Mouse (Mus musculus): ENCODE results near the gene Abhd8. TPM values are rescaled to one million over a fixed set of nuclear protein-coding genes. Genes with fewer than 3 reads are reported as not detected.

Abhd8 gene
- polyA plus RNA-seq, 1 experiment from 2014 or later: 99.3 TPM

GRCm38 (mm10) chr8:71495811-71496210 is 32.4 kb upstream of the Abhd8 start:
- WGBS: 92% methylated on average over 5 of the region's 5 CpGs
- Histone ChIP-seq H3K36me3 (replicated peaks) (peaks cover 40% of the 10 kb centered on the region), H3K4me3 (replicated peaks) (no peak overlapping the region), H3K27ac (no peak overlapping the region), H3K27me3 (0 out of 2 replicates have a peak, but pooled peaks cover 3% of the 10 kb centered on the region), H3K9ac (0 out of 2 replicates have a peak overlapping the region, but pooled peaks have one; percentile 17), H3K9me3 (no peaks in the 10 kb centered on the region), H3K4me2 (no peak overlapping the region), H3K4me1 (peaks cover 11% of the 10 kb centered on the region)
- ATAC-seq (ENCODE audit: low FRiP score): no peak

- WGBS: 34% methylated on average over 16 of the region's 16 CpGs
- 0 out of 2 replicates have a peak, but pooled peaks cover 3% of the 10 kb centered on the region for H3K27me3 ChIP-seq
- peaks cover 14% of the 10 kb centered on the region for H3K4me1 ChIP-seq
- H3K27ac ChIP-seq: no peak overlapping the region
- H3K9ac ChIP-seq: no peak overlapping the region
- no peaks in the 10 kb centered on the region for H3K9me3 ChIP-seq
- peak; percentile 63 for ATAC-seq (ENCODE audit: low FRiP score)
- H3K4me3 ChIP-seq (replicated peaks): no peak overlapping the region
- peaks cover 45% of the 10 kb centered on the region for H3K36me3 ChIP-seq (replicated peaks)
- H3K4me2 ChIP-seq: no peak overlapping the region
Observed at GRCm38 (mm10) chr8:71495039-71495438, 31.6 kb upstream of the Abhd8 start.

GRCm38 (mm10) chr8:71488454-71488853 is 25.0 kb upstream of the Abhd8 start:
- no peaks in the 10 kb centered on the region for H3K27me3 ChIP-seq
- under 1% methylated on average over 22 of the region's 22 CpGs for WGBS
- peak overlapping the region; percentile 88 for H3K27ac ChIP-seq
- H3K9me3 ChIP-seq: no peaks in the 10 kb centered on the region
- peak overlapping the region; percentile 65 for H3K4me3 ChIP-seq (replicated peaks)
- peak overlapping the region; percentile 100 for H3K4me2 ChIP-seq
- peaks cover 44% of the 10 kb centered on the region for H3K36me3 ChIP-seq (replicated peaks)
- H3K9ac ChIP-seq: peak overlapping the region; percentile 80
- peak; percentile 88 for ATAC-seq (ENCODE audit: low FRiP score)
- peaks cover 48% of the 10 kb centered on the region for H3K4me1 ChIP-seq

- H3K4me1 ChIP-seq: peaks cover 51% of the 10 kb centered on the region
- peak within 1 kb of the TSS; percentile 88 for H3K27ac ChIP-seq
- H3K9me3 ChIP-seq: no peaks in the 10 kb centered on the region
- under 1% methylated on average over 33 of the region's 33 CpGs for WGBS
- H3K4me3 ChIP-seq (replicated peaks): peak within 1 kb of the TSS; percentile 65
- H3K27me3 ChIP-seq: no peaks in the 10 kb centered on the region
- H3K36me3 ChIP-seq (replicated peaks): peaks cover 46% of the 10 kb centered on the region
- peak within 1 kb of the TSS; percentile 80 for H3K9ac ChIP-seq
- ATAC-seq (ENCODE audit: low FRiP score): peak; percentile 33
- H3K4me2 ChIP-seq: peak within 1 kb of the TSS; percentile 100
Observed at GRCm38 (mm10) chr8:71487691-71488445, 24.4 kb upstream of the Abhd8 start, which contains the start of gene Gtpbp3. Gene Gtpbp3, plus strand, starts transcription at chr8:71488103.

- peak overlapping the region; percentile 99 for H3K9ac ChIP-seq
- peak overlapping the region; percentile 75 for H3K4me2 ChIP-seq
- H3K27me3 ChIP-seq: no peaks in the 10 kb centered on the region; the same call in 1 of the 2 replicates
- no peaks in the 10 kb centered on the region for H3K9me3 ChIP-seq
- peak overlapping the region; percentile 92 for H3K4me3 ChIP-seq (replicated peaks)
- H3K36me3 ChIP-seq (replicated peaks): peaks cover 45% of the 10 kb centered on the region
- peak overlapping the region; percentile 88 for H3K27ac ChIP-seq
- 13% methylated on average over 7 of the region's 7 CpGs for WGBS
- peaks cover 56% of the 10 kb centered on the region for H3K4me1 ChIP-seq
- no peak for ATAC-seq (ENCODE audit: low FRiP score)
Observed at GRCm38 (mm10) chr8:71486136-71486529, 22.7 kb upstream of the Abhd8 start.

GRCm38 (mm10) chr8:71485142-71486135 is 22.0 kb upstream of the Abhd8 start, which contains the start of gene Ano8:
Gene Ano8, minus strand, starts transcription at chr8:71485963.
- H3K36me3 ChIP-seq (replicated peaks): peaks cover 45% of the 10 kb centered on the region
- 5% methylated on average over 57 of the region's 58 CpGs for WGBS
- H3K4me3 ChIP-seq (replicated peaks): peak within 1 kb of the TSS; percentile 92
- H3K27ac ChIP-seq: peak within 1 kb of the TSS; percentile 88
- peak within 1 kb of the TSS; percentile 99 for H3K9ac ChIP-seq
- no peaks in the 10 kb centered on the region; the same call in 1 of the 2 replicates for H3K27me3 ChIP-seq
- no peaks in the 10 kb centered on the region for H3K9me3 ChIP-seq
- H3K4me2 ChIP-seq: peak within 1 kb of the TSS; percentile 75
- peaks cover 57% of the 10 kb centered on the region for H3K4me1 ChIP-seq
- ATAC-seq (ENCODE audit: low FRiP score): peak; percentile 70

- Histone ChIP-seq H3K36me3 (replicated peaks) (peaks cover 52% of the 10 kb centered on the region), H3K4me1 (peaks cover 51% of the 10 kb centered on the region), H3K4me2 (peak overlapping the region; percentile 75), H3K27me3 (no peaks in the 10 kb centered on the region; the same call in 1 of the 2 replicates), H3K27ac (no peak overlapping the region), H3K9ac (peak overlapping the region; percentile 99), H3K9me3 (no peaks in the 10 kb centered on the region), H3K4me3 (replicated peaks) (peak overlapping the region; percentile 92)
- ATAC-seq (ENCODE audit: low FRiP score): no peak
- 91% methylated on average over 19 of the region's 19 CpGs for WGBS
Observed at GRCm38 (mm10) chr8:71484736-71485135, 21.3 kb upstream of the Abhd8 start.

GRCm38 (mm10) chr8:71483932-71484331 is 20.5 kb upstream of the Abhd8 start:
- H3K4me2 ChIP-seq: no peak overlapping the region
- H3K36me3 ChIP-seq (replicated peaks): peaks cover 59% of the 10 kb centered on the region
- no peak overlapping the region for H3K27ac ChIP-seq
- H3K9ac ChIP-seq: no peak overlapping the region
- ATAC-seq (ENCODE audit: low FRiP score): no peak
- no peaks in the 10 kb centered on the region for H3K9me3 ChIP-seq
- no peaks in the 10 kb centered on the region; the same call in 1 of the 2 replicates for H3K27me3 ChIP-seq
- H3K4me3 ChIP-seq (replicated peaks): no peak overlapping the region; the same call in 1 of the 2 replicates
- H3K4me1 ChIP-seq: peaks cover 43% of the 10 kb centered on the region
- 52% methylated on average over 8 of the region's 8 CpGs for WGBS

GRCm38 (mm10) chr8:71478943-71479342 is 15.5 kb upstream of the Abhd8 start:
- Histone ChIP-seq H3K27me3 (no peaks in the 10 kb centered on the region; the same call in 1 of the 2 replicates), H3K4me2 (no peak overlapping the region), H3K9ac (0 out of 2 replicates have a peak overlapping the region, but pooled peaks have one; percentile 40), H3K4me3 (replicated peaks) (no peak overlapping the region), H3K4me1 (peaks cover 32% of the 10 kb centered on the region), H3K27ac (no peak overlapping the region), H3K9me3 (no peaks in the 10 kb centered on the region), H3K36me3 (replicated peaks) (peaks cover 76% of the 10 kb centered on the region)
- no peak for ATAC-seq (ENCODE audit: low FRiP score)
- WGBS: 91% methylated on average over 11 of the region's 11 CpGs

GRCm38 (mm10) chr8:71477196-71477845 is 13.9 kb upstream of the Abhd8 start:
- Histone ChIP-seq H3K4me3 (replicated peaks) (peak overlapping the region; percentile 64), H3K4me1 (peaks cover 25% of the 10 kb centered on the region), H3K27ac (peak overlapping the region; percentile 90), H3K36me3 (replicated peaks) (peaks cover 77% of the 10 kb centered on the region), H3K4me2 (peak overlapping the region; percentile 90), H3K9ac (peak overlapping the region; percentile 72), H3K9me3 (no peaks in the 10 kb centered on the region), H3K27me3 (no peaks in the 10 kb centered on the region; the same call in 1 of the 2 replicates)
- WGBS: 43% methylated on average over 14 of the region's 14 CpGs
- ATAC-seq (ENCODE audit: low FRiP score): no peak

GRCm38 (mm10) chr8:71476099-71476940 is 12.9 kb upstream of the Abhd8 start:
- peak; percentile 63 for ATAC-seq (ENCODE audit: low FRiP score)
- Histone ChIP-seq H3K36me3 (replicated peaks) (peaks cover 77% of the 10 kb centered on the region), H3K4me1 (peaks cover 22% of the 10 kb centered on the region), H3K27me3 (no peaks in the 10 kb centered on the region), H3K9me3 (no peaks in the 10 kb centered on the region), H3K27ac (peak overlapping the region; percentile 90), H3K9ac (peak overlapping the region; percentile 72), H3K4me2 (peak overlapping the region; percentile 90), H3K4me3 (replicated peaks) (peak overlapping the region; percentile 64)
- under 1% methylated on average over 97 of the region's 121 CpGs for WGBS
